Mouse (Mus musculus): ENCODE data around the gene Tlr7.
"Not testable (repeated sequence)": the region's sequence is repeated elsewhere in the genome, so short reads cannot be mapped to it uniquely, and the experiment has no call there.

DNA sequence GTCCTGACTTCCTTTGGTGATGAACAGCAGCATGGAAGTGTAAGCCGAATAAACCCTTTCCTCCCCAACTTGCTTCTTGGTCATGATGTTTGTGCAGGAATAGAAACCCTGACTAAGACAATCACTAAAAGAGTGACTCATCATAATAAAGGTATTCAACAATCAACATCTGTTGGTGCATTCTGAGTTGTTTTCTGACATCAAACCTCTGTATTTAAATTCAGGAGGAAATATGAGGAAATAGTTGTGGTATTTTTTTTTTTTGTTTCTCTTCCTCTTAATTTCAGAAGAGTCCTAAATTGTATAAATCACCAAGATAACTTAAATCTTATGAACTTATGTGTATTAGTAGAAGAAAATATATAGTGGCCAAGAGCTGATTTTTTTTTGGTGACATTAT is 28.3 kb downstream of the Tlr7 start:
- not testable (repeated sequence) for TF ChIP-seq GATA1 (IDR thresholded peaks at IDR 0.05; ENCODE audit: borderline replicate concordance, low read length); FLI1 (IDR thresholded peaks at IDR 0.05; ENCODE audit: low read length)

Measured in megakaryocyte, embryonic 14.5 days (primary cell).